26 mouse cellular contexts compared by ENCODE assay signal in genomic region chr13:35790431-35790830, GRCm38 (mm10).
"Had no signal": no experiment of that assay in that cellular context is flagged by ENCODE, and none has a peak within 500 bp of the region (broad histone marks: within the 10 kb centered on the region; RNA-seq: fewer than 3 reads in every experiment).

No protein-coding gene starts in this region.

- H3K36me3 ChIP-seq: heart, embryonic 10.5 days; heart, embryonic 12.5 days; heart, embryonic 15.5 days; hindbrain, embryonic 13.5 days; hindbrain, embryonic 15.5 days; kidney, embryonic 15.5 days; limb, embryonic 10.5 days; limb, embryonic 12.5 days; liver, embryonic 13.5 days had no signal

- H3K4me1 ChIP-seq: hindbrain, embryonic 15.5 days had no signal

- H3K27me3 ChIP-seq: heart, embryonic 12.5 days; heart, embryonic 15.5 days; hindbrain, embryonic 13.5 days; hindbrain, embryonic 15.5 days; kidney, embryonic 15.5 days; limb, embryonic 12.5 days; liver, embryonic 13.5 days had no signal

- DNase-seq: gastrocnemius, postnatal 14 days; gastrocnemius, postnatal 36 days; heart, adult 2 months; heart, postnatal 14 days; heart, postnatal 36 days; kidney, adult 11 months; kidney, adult 2 months; kidney, adult 9 months; kidney, postnatal 14 days; kidney, postnatal 36 days; layer of hippocampus, adult 9-11 months; layer of hippocampus, postnatal 36 days; liver; liver, embryonic 13.5 days had no signal

- H3K27ac ChIP-seq: heart, adult 2 months; heart, embryonic 10.5 days; heart, embryonic 15.5 days; hindbrain, embryonic 13.5 days; hindbrain, embryonic 15.5 days; hindbrain, postnatal 0 days; kidney, embryonic 15.5 days; kidney, postnatal 0 days; limb, embryonic 10.5 days; limb, embryonic 12.5 days had no signal

- ATAC-seq: hindbrain, postnatal 0 days; intestine, embryonic 16.5 days had no signal

- H3K9me3 ChIP-seq: heart, embryonic 10.5 days; heart, embryonic 12.5 days; heart, embryonic 15.5 days; hindbrain, embryonic 13.5 days; hindbrain, embryonic 15.5 days; kidney, embryonic 15.5 days; limb, embryonic 10.5 days; limb, embryonic 12.5 days; liver, embryonic 13.5 days had no signal

- H3K9ac ChIP-seq: heart, embryonic 12.5 days; heart, embryonic 15.5 days; hindbrain, embryonic 13.5 days; hindbrain, embryonic 15.5 days; kidney, embryonic 15.5 days; limb, embryonic 12.5 days; liver, embryonic 13.5 days had no signal

- H3K4me2 ChIP-seq: heart, embryonic 12.5 days; heart, embryonic 15.5 days; hindbrain, embryonic 13.5 days; hindbrain, embryonic 15.5 days; kidney, embryonic 15.5 days; limb, embryonic 12.5 days; liver, embryonic 11.5 days; liver, embryonic 13.5 days had no signal

- H3K4me3 ChIP-seq: heart, adult 2 months; heart, embryonic 10.5 days; heart, embryonic 12.5 days; heart, embryonic 15.5 days; hindbrain, embryonic 13.5 days; hindbrain, embryonic 15.5 days; kidney, embryonic 15.5 days; limb, embryonic 10.5 days; limb, embryonic 12.5 days; liver, embryonic 13.5 days had no signal
